Mouse (Mus musculus): Measurements from ENCODE around the gene Smtnl1. TPM values are rescaled to one million over a fixed set of nuclear protein-coding genes. Genes with fewer than 3 reads are reported as not detected.

Smtnl1 gene
- total RNA-seq, 2 experiments from 2014 or later = 0.14 TPM; not detected in 1

DNA sequence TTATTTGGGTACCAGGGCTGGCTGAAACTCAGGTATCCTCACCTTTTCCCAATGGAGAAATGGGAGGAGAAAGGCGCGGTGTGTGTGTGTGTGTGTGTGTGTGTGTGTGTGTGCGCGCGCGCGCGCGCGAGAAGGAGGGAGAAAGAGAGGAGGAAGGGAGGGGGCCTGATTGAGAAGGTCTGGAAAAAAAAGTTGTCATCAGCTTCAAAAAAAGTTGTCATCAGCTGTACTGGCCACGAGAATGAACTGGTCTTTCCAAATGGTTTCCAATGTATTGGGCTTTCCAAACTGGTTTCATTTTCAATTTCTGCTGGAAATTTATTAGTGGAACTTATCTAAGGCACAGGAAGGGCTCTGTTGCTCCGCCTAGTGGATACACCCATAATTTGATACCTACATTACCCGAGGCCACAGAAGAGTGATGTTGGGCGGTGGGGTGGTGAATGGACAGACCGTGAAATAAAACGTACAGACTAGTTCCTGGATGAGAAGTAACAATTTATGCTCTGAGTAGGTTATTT, 23.4 kb downstream of the Smtnl1 start:
- intact Hi-C loops (cut with DNase I) = loop anchor here (5.0 kb wide), 1 partner anchor 57 kb away; the partner anchor contains the start of gene Gm19426
- DNase-seq = peak; percentile 72 to 76

GRCm38 (mm10) chr2:84798493-84798921, 23.9 kb downstream of the Smtnl1 start, which contains the start of gene Ube2l6:
Gene Ube2l6 (plus strand): TSS chr2:84798828.
- intact Hi-C loops (cut with DNase I) = loop anchor here (5.0 kb wide), 1 partner anchor 56 kb away; the partner anchor contains the start of gene Gm19426
- peak; percentile 68 to 73 for DNase-seq

GRCm38 (mm10) chr2:84797833-84798492, 24.5 kb downstream of the Smtnl1 start:
- DNase-seq = peak; percentile 79 to 86

DNA sequence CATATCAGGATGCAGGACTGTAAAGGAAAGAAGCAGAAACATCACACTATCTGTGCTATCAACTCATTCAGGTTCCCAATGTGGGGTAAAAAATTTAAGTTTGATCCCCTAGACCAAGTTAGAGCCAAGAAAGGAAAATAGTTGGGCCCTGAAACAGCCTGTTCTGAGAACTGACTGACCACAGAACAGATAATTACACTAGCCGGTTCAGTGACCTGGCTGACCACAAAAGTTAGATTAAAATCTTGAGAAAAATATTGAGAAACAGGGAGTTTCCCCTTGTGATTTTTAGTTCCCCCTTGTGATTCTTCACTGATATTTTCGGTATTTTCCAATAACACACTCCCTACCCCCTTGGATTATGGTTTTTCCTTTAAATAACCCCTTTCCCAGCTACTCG, 28.6 kb downstream of the Smtnl1 start:
- DNase-seq = no peak
- intact Hi-C loops (cut with DNase I) = no loop called here

More at GRCm38 (mm10) chr2:84797833-84798492, 24.5 kb downstream of the Smtnl1 start:
- intact Hi-C loops (cut with DNase I) = loop anchor here (5.0 kb wide), 1 partner anchor 56 kb away; the partner anchor contains the start of gene Gm19426

- intact Hi-C loops (cut with DNase I) = no loop called here
- DNase-seq = no peak
These were observed 29.3 kb downstream of the Smtnl1 start for GRCm38 (mm10) chr2:84793154-84793553.

DNA sequence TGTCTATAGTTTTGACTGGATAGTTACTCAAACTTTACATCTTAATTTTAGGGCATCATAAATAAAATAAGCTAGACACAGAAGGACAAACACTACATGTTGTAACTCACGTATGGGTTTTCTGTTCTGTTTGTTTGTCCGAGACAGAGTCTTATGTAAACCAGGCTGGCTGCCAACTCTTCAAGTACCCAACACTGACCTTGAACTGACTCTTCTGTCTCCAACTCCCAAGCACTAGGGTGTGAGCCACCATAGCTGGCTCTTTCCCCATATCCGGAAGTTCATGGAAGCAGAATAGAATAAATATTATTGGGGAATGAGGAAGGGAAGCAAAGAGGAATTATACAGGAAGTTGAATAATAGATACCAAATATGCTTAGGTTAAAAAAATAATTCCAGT, 29.9 kb downstream of the Smtnl1 start:
- peak in 1 of 2 experiments; percentile 31 for DNase-seq

DNA sequence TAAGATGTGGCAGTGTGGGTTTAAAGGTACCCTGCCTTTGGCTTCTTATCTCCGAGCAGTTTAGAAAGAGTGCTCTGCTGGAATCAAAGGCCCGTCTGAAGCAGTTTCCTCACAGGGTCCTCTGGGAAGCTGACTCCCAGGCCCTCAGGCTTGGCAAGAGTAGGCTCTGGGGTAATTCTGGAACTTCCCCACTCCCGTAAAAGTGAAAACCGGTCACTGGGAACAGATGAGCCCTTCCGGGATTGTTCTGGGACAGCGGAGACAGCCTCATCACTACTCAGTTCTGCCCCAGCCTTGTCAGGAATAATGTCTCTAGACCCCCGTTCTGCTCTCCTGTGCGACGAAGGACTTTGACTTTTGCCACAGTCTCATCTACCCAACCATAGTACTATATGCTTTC, 32.0 kb downstream of the Smtnl1 start:
- intact Hi-C loops (cut with DNase I) = no loop called here
- no peak for DNase-seq

More for the DNA sequence above, 29.9 kb downstream of the Smtnl1 start:
- intact Hi-C loops (cut with DNase I) = no loop called here

DNA sequence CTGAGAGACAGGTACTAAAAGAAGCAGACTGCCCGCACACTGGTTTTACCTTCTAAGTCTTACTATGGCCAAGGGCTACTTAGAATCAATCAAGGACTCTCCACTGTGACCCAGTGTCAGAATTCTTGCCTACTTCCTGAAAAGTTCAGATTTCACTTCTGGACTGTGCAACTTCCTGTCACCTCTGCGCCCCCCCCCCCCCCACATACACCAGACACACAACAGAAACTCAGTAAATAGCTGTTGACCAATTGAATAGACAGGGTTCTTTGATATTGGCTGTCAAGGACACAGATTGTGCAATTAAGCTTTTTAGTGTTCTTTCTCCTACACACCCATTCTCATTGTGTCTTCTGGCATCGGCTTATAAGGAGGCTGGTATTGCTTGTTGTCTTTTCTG, 34.1 kb downstream of the Smtnl1 start:
- no peak for DNase-seq
- intact Hi-C loops (cut with DNase I) = no loop called here

- intact Hi-C loops (cut with DNase I) = no loop called here
- DNase-seq = peak in 1 of 2 experiments; percentile 45
These were observed 38.4 kb downstream of the Smtnl1 start for GRCm38 (mm10) chr2:84783840-84784566.

DNA sequence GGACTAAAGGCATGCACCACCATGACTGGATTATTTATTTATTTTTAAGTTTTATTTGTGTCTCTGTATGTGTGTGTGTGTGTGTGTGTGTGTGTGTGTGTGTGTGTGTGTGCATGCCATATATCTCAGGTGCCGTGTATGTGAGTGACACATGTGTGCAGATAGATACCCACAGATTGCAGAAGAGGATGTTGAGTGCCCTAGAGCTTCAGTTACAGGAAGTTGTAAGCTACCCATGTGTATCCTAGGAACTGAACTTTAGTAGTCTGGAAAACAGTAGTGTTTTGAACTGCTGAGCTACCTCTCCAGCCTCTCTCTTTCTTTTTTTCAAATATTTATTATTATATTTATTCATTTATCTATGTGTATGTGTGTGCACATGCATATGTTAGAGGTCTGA, 39.1 kb downstream of the Smtnl1 start:
- no peak for DNase-seq
- intact Hi-C loops (cut with DNase I) = no loop called here

DNA sequence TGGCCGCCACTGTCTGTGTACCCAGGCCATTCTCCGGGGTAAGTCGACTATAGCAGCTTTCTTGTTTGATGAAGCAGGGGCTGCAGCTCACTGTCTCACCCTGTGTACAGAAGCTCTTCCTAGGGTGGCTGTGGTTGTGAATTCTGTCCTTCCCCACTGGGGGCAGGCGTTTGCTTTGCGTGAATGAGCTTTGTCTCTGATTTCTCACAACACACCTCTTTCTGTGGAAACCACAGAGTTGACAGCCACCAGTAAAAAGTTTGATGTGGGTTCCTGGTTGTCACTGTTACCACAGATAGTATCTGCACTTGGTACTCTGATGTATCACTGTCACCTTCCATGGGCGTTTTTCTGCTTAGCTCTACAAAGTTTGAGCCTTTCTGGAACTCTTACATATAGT, 43.2 kb downstream of the Smtnl1 start:
- DNase-seq = no peak
- intact Hi-C loops (cut with DNase I) = no loop called here

DNA sequence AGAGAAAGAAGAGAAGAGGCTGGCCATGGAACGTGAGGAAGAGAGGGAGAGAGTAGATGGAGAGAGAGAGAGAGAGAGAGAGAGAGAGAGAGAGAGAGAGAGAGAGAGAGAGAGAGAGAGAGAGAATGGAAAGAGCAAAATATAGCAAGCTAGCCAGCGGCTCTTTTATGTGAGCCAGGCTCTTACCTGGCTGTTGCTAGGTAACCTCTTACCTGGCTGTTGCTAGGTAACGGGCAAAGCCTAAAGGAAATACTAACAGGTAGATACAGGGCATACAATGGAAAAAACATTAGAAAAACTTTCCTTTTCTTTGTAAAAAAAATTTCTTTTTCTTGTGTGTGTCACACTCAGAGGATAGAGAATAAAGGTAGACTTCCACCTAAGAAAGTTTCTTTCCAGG, 44.7 kb downstream of the Smtnl1 start:
- intact Hi-C loops (cut with DNase I) = no loop called here
- no peak for DNase-seq

DNA sequence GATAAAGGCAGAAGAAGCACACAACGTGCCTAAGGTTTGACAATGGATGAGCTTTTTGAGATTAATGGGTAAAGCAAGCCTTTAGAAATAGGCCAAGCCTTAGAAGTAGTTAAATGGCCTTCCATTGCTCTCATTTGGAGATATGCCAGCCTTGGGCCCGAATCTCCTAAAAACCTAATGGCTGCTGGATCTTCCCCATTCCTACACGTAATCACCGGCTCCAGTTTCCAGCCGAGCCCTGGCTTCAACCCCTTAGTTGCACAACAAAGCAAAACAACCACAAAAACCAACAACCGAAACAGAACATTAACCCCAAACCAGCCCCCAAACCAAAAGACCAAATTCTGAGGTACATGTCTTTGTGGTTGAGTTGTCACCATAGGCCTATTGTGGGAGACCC, 46.8 kb downstream of the Smtnl1 start:
- intact Hi-C loops (cut with DNase I) = no loop called here
- peak; percentile 37 to 47 for DNase-seq

- DNase-seq = peak; percentile 9 to 16
- intact Hi-C loops (cut with DNase I) = no loop called here
These were observed 47.2 kb downstream of the Smtnl1 start, which contains the start of gene Serping1 for GRCm38 (mm10) chr2:84775241-84775640. Gene Serping1 (minus strand): TSS chr2:84775444.

DNA sequence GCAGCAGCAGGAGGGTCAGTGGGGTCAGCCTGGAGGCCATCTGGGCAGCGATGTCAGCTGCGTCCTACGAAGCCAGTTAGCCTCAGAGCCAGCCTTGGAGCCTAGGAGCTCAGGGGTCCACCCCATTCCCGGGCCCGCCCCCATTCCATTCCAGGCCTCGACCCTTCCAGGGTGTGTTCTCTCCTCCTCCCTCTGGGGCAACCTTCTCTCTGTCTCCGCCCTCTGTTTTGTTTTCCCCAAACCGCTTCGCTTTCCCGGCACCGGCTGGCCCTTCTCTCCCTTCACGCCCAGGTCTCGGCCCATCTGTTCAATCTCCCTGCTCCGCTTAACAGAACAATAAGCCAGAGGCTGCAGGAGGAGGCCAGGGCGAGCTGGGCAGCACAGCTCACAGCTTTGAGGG, 47.7 kb downstream of the Smtnl1 start:
- DNase-seq = peak; percentile 79 to 80
- intact Hi-C loops (cut with DNase I) = loop anchor here (5.0 kb wide), 1 partner anchor 43 kb away; no protein-coding TSS in a partner anchor

DNA sequence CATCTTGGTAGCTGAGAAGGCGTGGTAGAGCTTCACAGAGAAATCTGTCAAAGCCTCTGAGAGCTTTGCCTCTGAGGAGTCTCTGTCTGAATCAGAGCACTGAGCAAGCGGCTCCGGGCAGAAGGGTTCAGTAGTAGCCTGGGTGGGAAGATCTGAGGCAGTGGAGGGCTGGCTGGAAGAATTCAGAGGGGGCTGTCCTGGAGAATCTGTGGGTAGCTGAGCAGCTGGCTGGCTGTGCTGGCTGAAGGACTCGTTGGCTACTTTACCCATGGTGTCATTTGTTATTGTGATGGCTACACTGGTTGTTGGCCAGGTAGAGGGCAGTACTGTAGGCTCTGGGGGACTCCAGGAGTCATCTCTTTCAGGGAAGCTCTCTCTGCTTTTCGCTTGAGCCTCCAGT, 49.3 kb downstream of the Smtnl1 start:
- intact Hi-C loops (cut with DNase I) = loop anchor here (5.0 kb wide), 1 partner anchor 44 kb away; no protein-coding TSS in a partner anchor
- DNase-seq = no peak

DNA sequence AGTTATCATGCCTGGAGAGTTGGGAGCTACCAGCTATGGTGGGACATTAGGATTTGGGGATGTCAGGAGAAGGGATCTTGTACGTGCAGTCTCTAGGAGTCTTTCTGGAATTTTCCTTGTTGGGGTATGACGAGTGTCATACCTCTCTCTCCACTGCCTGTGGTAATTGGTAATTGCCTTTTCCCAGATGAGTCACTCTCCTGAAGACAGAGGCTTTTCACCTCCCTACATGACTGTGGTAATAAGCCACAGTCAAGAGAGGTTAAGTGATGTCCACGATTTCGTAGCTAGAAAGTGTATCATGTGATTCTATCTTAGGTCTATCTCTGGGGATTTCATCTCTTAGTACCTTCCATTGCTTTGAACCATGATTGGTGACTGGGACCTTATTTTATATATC, 50.0 kb downstream of the Smtnl1 start:
- intact Hi-C loops (cut with DNase I) = loop anchor here (5.0 kb wide), 1 partner anchor 45 kb away; no protein-coding TSS in a partner anchor
- no peak for DNase-seq

- DNase-seq = peak; percentile 42 to 55
- intact Hi-C loops (cut with DNase I) = loop anchor here (5.0 kb wide), 1 partner anchor 47 kb away; no protein-coding TSS in a partner anchor
These were observed 52.0 kb downstream of the Smtnl1 start for GRCm38 (mm10) chr2:84770501-84770900.

GRCm38 (mm10) chr2:84762818-84763217, 59.6 kb downstream of the Smtnl1 start:
- no peak for DNase-seq
- intact Hi-C loops (cut with DNase I) = no loop called here

GRCm38 (mm10) chr2:84762295-84762694, 60.2 kb downstream of the Smtnl1 start:
- DNase-seq = no peak
- intact Hi-C loops (cut with DNase I) = no loop called here

DNA sequence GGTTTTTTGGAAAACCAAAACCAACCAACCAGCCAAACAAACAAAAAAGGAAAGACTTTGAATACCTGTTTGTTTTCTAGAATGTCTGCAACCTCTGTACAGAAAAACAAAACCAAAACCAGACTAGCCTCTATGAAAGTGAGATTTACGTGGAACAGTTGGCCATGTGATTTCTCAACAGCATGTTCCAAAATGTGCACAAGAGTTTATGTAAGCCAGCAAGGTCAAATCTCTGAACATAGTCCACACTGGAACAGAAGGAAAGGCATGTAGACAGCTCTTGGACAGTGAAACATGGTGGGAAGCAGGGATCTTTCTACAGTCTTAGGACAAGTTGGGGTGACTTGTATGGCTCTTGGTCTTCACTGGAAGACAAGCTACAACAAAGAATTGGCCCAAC, 60.6 kb downstream of the Smtnl1 start:
- intact Hi-C loops (cut with DNase I) = no loop called here
- DNase-seq = no peak
